Mouse (Mus musculus) right cerebral cortex, postnatal 25 days (tissue): ENCODE measurements around the gene Maml3.

ENCODE experiments used
- DNase-seq: peaks from one replicate; pipeline ENCODE4 v3.0.0; 2022

Gene Maml3

DNA sequence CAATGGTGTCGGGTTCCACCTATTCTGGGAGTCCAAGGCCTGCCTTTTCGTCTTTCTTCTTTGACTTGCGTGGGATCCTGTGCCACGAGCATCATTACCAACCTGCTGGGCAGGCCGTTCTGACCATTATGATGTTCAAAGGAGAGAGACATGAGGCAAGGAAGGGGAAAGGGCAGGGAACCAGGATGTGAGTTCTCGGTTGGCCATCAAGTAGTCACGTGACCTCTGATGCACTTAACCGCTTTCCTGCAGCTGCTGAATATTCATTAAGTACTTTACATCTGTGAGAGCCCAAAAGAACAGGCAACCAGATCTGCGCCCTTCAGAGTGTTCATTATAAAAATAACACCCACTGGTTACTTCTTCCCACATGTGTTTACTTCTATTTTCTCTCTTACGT, 411.7 kb downstream of the Maml3 start:
- DNase-seq, result no peak

DNA sequence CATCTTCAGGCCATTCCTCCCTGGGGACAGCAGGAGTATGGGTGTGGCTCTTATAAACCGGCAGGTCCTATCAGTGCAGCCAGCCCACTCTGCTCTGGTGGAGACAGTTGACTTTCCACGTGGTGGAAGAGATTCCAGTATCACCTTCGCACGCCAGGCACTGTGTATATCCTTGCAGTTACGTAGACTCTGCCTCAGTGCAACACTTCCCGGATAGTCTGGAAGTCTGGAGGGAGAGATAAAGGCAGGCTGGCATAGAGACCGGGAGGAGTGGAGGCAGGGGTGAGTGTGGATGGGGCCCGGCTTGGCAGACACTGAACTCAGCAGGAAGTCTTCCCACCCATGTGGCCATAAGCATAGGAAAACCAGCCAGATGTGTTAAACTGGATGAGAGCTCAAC, 416.2 kb downstream of the Maml3 start:
- DNase-seq, result no peak

DNA sequence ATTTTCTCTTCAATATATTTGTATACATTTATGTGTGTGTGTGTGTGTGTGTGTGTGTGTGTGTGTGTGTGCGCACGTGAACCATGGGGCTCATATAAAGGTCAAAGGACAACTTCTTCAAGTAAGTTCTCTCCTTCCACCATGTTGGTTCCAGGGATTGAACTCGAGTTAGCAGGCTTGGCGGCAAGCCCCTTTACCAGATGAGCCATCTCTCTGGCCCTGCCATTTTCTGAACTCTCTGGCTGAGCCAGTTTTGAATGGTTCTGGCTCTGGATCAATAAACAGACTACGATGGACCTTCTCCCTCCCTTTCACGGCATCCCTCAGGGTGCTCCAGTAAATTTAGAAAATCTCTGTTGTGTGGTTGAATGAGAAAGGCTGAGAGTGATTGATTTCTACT, 418.1 kb downstream of the Maml3 start:
- no peak for DNase-seq

DNA sequence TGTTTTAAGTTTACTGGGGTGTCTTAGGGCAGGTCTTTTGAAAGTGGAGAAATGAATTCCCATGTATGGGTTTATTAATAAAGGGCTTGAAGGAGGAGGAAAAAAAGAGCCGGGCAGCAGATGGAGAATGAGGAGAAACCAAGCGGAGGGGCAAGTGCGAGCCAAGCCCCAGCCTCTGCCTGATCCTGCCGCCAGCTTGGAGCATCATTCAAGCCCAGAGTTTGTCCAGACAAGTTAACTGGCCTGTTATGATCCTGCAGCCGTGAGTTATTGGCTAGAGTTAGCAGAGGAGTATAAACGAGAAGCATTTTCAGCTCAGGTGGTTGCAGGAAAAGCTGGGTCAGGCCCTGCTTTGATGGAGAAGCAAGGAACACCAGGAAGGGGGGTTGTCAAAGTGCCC, 418.6 kb downstream of the Maml3 start:
- DNase-seq, result no peak

DNA sequence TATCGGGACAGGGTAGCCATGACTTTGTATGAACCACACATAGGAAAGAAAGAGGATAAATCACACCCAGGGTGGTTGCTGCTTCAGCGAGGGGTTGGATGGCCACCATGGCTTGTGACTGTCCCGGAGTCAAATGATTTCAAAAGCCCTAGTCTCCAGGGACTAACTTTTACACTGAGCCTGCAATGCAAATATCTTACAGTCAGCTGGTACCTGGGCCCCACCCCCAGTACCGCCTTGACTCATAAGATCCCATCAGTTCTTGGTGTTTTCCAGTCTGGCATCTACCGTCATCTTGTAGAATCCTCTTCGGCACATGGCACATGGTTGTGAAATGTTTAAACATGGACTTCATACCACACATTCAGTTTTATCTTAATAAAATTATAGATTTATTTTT, 419.3 kb downstream of the Maml3 start:
- DNase-seq, result no peak

DNA sequence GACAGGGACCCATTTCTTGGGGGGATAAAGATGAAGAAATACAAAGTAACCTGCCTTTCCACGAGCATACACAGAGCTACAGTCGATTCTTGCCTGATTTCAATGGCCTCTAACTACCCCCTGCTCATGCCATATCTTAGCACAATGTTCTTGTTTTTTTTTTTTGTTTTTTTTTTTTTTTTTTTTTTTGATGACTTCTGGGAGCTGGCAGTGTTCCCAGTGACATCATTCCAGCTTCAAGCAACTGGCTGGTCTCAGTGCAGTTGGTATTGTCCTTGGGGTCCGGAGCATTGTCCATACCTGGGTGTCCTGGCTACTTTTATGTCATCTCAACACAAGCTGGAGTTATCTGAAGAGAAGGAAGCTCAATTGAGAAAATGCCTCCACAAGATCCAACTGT, 429.9 kb downstream of the Maml3 start:
- no peak for DNase-seq

DNA sequence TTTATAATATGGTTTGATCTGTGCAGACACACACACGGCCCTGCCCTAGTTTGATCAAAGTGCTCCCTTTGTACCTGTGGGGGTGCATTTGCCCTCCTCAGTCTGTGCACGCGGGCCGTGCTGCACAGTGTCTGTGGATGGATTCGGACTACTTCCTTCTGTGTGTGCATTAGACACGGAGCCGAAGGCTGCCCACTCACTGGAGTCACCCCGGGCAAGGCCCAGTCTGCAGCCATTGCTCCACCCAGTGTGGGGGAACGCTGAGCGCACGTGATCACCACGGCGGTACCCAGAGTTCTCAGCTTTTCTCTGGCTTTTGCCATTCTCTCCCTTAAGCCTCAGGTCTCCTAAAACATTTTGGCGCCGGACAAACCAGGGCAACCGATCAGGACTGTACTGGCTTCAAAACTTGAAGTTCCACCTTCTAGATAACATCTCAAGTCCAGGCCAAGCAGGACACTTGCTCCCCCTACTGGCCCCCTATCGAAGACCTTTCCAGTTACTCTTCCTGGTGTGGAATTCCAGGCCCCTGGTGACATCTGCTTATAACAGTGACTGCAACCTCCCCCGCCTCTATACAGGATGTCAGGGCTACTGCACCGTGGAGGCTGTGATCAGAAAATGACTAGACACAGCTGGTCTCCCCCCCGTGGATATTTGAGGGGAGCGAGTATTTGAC, 431.3 kb downstream of the Maml3 start:
- DNase-seq, result no peak

DNA sequence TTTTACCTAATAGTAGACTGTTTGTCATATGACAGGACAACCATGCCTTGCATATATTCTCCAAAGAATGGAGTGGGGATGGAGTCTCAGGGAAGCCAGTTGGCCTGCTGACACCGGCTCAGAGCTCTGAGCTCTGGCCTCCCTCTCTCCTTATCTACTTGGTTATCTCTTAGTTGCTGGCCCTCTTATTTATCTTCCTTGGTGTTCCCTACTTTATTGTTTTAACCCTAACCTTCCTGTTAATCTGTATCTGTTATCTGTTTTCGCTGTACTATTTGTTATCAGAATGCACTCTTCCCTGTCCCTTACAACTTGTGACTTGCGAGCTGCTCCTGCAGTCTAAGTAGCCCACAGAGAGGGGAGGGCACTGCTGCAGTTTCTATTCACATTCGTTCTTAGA, 432.2 kb downstream of the Maml3 start:
- DNase-seq, result no peak

DNA sequence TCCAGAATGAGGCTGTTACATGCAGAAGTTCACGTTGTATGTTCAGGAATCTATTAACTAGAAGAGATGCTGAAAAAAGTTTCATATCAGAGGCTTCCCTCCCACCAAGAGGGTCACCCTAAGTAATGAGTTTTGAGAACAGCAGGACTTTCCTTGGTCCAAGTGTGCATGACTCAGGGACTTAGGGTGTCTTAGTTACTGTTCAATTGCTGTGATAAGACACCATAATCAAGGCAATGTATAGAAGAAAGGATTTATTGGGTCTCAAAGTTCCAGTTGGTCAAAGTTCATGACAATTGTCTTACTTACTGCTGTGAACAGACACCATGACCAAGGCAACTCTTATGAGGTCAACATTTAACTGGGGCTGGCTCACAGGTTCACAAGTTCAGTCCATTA, 433.8 kb downstream of the Maml3 start:
- no peak for DNase-seq

DNA sequence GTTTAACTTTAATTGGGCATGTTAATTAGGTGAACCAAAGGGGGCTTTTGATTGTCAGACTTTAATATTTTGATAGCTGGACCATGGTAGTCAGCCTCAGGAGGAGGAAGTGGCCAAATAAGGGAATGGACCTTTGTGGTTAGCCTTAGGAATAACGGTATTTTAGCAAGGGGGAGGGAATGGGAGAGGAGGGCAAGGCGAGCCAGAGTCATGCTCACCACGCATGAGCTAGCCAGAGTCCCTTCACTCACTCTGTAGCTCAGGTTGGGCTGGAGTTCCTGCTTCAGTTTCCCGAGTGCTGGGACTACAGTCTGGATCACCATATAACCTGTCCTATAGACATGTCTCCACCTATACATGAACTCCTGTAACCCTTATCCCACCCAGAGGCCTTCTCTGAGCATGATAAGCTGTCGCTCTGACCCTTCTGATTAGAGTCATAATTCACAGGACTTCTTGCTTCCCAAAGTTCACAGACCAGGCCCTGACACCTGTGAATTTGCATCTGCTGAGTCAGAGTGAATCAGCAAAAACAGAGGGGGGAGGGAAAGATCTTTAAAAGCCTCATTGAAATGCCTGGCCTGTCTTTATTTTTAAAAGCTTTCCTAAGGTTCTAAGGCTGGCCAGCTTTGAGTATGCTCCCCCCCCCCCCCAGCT, 434.3 kb downstream of the Maml3 start:
- no peak for DNase-seq

DNA sequence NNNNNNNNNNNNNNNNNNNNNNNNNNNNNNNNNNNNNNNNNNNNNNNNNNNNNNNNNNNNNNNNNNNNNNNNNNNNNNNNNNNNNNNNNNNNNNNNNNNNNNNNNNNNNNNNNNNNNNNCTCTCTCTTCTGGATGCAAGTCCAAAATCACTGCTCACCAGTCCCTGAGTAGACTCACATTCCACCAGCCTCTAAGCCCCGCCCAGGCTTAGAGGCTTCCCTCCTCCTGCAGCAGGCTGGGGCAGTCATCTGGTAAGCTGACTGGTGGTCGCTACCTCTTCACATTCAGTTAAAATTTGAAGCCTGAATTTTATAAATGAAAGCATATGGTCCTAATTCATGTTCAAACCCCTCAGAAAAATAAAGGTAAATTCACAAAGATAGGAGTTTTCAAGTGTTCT, 436.3 kb downstream of the Maml3 start:
- no peak for DNase-seq

DNA sequence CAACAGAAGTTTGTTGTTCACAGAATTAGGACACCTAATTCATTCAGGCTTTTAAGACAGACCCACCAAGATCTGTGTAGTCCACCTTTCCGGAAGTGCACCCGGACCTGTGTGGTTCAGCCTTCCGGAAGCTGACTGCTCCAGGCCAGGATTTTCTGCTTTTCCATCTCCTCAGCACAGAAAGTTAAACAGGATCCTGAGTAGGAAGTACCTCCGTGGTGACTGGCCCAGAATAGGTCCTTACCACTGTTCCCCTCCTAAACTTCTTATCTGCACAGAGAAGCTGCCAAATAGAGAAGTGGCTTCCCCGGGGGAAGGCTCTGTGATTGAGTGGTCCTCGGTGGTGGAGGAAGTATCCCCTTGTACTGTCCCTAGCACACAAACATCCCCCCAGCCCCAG, 442.3 kb downstream of the Maml3 start:
- no peak for DNase-seq

DNA sequence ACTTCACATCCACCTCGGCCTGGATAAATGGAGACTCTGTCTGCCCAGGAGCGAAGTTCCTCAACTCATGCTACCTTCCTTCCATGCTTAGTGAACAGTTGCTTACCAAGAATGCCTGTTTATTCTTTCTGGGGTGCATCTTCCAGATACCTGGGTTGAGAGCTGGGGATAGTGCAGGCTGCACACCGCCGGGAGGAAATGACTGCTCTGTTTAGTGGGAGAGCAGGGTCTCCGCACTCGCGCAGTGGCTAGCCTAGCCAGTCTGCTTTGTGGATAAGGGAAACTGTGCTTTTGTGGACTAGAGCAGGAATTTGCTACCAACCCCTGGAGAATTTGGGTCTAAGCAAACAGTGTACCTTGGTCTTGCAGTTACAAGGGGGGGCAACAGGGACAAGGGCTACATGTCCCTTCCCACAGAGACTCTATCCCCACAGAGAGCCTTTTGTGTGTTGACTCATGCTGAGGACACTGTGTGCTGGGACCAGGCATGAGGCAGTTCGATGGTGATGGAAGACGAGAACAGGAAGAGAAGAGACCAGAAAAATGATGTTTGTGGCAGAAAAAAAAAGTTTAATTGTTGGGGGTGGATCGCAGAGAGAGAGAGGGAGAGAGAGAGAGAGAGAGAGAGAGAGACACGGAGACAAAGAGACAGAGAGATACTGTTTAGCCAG, 442.9 kb downstream of the Maml3 start:
- no peak for DNase-seq

DNA sequence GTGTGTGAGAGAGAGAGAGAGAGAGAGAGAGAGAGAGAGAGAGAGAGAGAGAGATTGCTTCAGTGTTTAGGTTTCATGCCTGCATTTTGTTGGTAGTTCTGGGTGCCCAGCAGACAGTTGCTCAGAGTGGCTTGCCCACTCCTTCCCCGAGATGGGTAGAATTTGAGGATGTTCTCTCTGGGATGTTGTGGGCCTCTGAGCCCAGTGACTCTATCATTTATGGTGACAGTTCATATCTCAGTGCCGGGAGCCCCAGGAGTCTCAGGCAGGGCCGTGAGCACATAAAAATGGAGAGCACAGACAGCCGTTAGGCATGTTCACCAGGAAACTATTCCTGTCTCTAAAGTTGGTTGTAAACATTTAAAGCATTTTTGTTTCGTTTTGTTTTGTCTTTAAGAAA, 443.5 kb downstream of the Maml3 start:
- no peak for DNase-seq

DNA sequence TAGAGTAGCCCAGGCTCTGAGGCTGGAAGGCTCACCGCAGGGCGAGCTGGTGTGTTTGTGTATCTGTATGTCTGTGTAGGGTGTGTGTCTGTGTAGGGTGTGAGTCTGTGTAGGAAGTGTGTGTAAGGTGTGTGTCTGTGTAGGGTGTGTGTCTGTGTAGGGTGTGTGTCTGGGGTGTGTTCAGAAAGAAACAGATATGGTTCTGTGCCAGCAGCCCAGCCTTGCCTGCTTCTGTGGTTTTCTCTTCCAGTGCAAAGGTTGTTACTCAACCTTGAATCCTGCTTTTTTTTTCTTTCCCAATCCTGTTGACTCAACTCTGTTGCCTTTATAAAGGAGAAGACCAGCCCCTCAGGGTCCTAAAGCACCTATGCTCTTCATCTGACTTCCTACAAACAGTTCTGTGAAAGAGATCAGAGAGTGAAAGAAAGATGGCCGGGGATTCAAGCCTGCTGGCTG, 444.0 kb downstream of the Maml3 start:
- no peak for DNase-seq

DNA sequence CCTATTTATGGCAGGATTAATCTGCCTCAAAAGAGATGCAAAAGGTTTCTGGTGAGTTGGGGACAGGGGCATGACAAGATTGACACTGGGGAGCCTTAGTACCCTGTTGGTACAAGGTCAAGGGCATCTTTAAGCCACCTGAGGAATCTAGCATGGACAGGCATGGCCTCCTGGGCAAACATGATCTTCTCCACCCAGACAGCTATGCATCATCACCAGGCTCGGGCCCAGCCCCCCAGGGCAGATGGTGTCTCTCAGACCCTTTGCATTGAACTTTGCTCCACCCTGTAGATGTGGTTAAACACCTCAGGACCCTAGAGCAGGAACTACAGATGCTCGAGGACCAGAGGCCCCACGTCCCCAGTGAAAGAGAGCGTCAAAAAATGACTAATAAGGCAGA, 444.8 kb downstream of the Maml3 start, which contains the start of gene Mgst2:
Gene Mgst2, plus strand, starts transcription at position 301 of the 400 bp plus-strand sequence.
- DNase-seq, result no peak

DNA sequence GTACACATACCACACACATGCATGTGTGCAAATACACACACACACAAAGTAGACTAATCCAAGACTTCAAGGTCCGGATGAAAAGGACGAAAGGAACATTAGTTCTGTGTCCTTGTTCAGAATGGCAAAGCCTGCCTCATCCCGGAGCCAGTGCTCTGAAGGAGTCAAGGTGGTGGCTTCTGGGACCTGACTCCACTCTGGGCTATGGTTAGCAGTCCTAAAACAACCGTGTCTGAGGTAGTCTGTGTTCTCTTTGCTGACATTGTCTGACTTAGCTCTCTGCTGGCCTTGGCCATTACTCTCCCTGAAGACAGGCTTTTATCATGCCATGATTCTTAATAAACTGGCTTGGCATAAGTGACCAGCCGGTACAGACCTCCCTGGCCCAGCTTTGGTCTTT, 445.5 kb downstream of the Maml3 start:
- DNase-seq, result no peak

DNA sequence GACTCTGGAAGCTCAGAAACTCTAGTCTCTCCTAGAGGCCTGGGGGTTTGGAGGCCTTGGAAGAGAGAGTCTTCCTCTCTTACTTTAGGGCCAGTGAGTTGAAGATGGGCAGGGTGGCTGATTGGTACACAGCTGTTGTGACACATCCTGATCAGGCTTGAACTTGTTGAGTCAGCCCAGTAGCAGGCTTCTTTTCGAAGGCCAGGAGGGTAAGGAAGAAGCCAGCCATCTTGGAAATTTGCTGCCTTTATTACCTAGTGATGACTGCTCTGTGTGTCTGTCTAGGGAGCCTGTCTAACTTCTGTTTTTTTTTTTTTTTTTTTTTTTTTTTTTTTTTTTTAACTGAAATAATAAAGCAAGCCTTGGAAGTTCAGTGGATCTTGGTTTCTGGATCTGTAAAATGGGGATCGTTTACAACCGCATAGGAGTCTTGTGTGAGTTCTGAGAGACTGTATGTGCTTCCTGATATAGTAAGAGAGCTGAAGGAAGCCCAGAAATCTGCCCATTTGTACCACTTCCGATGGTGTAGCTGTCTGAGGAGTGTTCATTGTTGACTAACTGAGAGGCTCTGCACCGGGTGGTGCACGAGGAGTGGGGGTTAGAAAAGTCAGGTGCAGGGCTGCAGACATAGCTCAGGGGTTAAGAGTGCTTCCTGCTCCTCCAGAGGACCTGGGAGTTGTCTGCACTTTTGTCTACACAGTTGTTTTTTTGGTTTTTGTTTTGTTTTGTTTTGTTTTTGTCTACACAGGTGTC, 450.4 kb downstream of the Maml3 start:
- no peak for DNase-seq

DNA sequence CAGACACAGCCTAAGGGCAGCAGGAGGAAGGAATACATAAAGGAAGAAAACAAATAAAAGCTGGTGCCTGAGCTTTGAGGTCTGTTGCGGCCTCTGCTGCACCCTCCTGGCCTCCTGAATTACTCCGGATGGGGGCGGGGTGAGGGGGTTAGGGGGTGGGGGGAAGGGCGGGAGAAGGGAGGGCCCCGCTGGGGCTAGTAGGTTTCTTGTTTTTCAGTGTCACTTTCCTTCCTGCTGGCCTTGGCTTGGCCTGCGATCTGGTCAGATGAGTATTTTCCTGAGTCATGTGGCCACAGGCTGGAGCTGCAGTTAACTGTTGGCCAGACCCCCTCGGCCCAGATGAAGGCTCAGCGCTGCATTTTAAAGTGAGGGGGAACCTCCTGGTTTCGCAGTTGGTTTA, 452.2 kb downstream of the Maml3 start:
- DNase-seq, result no peak

DNA sequence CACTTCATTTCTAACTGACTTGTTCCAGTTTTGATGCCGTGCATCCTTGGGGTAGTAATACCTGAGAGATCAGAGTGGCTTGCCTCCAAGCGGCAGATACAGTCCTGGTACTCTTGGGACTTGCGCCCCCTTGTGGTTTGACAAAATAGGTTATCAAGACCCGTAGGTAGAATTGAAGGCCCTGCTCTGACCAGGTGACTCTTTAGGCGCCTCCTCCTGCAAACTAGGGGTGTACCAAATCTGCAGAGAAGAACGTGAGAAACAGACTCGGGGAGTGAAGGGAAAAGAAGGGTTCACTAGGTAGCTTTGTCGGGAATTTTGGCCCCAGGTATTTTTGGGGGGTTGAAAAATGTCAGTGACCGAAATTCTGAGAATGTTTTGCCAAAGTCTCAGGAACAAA, 452.6 kb downstream of the Maml3 start:
- peak; percentile 56 for DNase-seq

DNA sequence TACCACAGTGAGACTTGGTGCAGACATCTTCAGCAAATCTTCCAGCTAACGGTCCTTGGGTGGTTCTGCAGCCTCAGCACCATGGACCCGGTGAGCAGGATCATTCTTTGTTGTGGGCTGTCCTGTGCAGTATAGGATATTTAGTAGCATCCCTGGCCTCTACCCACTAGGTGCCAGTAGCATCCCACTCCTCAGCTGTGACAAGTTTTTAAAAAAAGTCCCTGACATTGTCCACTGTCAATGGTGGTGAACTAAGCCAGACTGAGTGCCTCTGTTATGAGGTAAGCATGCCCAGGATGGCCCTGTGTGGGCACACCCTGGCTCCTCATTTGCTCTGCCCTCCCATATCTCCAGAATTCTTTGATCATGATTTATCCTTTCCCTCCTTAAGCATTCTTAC, 453.7 kb downstream of the Maml3 start:
- no peak for DNase-seq

DNA sequence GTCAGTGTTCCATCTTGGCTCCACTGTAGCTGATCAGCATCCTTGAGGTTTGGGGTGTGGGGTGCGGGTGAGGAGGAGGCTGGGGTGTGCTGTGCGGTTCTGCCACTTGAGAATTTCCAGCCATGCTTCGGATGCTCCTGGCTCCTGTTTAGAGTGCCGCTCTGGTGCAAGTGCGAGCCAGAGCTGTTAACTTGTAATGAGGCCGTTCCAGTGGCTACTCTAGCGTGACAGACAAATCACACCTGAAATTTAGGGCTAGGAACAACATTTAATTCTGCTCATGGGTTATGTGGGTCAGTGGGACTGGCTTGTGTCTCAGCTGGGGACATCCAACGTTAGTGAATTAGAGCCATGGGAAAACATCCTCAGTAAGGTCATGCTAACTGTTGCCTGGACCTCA, 454.9 kb downstream of the Maml3 start:
- no peak for DNase-seq

DNA sequence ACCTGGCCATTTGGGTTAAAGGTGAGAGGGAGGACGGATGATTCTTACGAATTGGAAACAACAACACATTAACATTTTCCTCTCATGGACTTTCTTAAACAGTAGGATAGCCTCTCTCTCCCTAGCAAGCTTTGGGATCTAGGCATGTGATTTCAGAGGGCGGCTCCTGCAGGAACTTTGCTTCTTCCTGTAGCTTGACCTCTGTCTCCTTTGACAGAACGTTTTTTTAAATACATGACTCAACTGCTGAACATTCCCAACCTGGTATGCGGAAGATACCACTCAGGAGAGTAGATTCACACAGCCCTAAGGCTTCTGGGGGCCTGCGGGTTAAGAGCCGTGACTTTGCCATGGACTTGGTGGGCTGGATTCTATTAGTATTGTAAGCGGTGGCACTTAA, 455.4 kb downstream of the Maml3 start:
- DNase-seq, result no peak
